Mouse (Mus musculus) erythroblast, adult 5-6 weeks (primary cell): ENCODE measurements around the gene Apc2. TPM values are rescaled to one million over a fixed set of nuclear protein-coding genes. Genes with fewer than 3 reads are reported as not detected.

Experiments used
- ATAC-seq: replicated peaks from 2 replicates; pipeline ENCODE4 v1.8.0; 2016; ENCODE audit warnings: moderate number of reproducible peaks, mild to moderate bottlenecking, moderate TSS enrichment, inconsistent platforms; ENCODE audit not compliant: poor library complexity, low FRiP score, severe bottlenecking
- total RNA-seq, 2 experiments: library from RNA; stranded (forward) in 1 of 2; stranded (reverse) in 1 of 2; fragments of 150-400 nt in 1 of 2; fragments of 200-764, 138-1000 nt in 1 of 2; gene quantifications; 2 replicates each; pipeline versions ENCODE4 v1.2.3 to v1.2.4; 2015 to 2017; ENCODE audit warnings: low replicate concordance in 2 of 2

Apc2 gene
- total RNA-seq, 2 experiments from 2014 or later: 0.09 TPM; not detected in 1

DNA sequence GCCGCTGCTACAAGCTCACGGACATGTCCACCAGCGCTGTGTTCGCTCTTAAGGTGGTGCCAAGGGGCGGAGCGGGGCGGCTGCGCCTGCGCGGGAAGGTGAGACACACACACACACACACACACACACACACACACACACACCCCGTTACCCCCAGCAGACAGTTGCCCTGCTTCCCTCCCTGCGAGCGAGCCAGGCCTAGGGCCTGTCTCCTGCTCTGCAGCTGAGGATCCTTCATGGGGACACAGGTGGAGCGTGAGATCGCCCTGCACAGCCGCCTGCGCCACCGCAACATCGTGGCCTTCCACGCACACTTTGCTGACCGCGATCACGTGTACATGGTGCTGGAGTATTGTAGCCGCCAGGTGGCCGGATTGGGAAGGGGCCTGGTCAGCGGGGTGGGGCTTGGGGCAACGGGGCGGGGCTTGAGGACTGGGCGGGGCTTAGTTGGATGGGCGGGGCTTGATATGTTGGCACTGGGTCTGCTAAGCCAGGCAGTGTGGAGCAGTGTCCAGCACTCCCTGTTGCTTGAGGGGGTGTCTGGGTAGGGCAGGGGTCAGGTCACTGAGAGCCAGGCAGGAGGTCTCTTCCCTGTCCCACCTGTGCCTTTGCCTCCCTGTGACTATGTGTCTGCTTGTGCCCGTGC lies 62.3 kb downstream of the Apc2 start:
- no peak for ATAC-seq

GRCm38 (mm10) chr10:80363734-80364133 lies 68.0 kb downstream of the Apc2 start:
- ATAC-seq: no peak

GRCm38 (mm10) chr10:80365736-80366135 lies 70.0 kb downstream of the Apc2 start:
- no peak for ATAC-seq

Other genes starting within 250 kb of the Apc2 start
- 108 and 169 TPM in 2 replicates for gene Gpx4, start 248.8 kb upstream of the Apc2 start, total RNA-seq (2015; ENCODE audit: low replicate concordance)
- gene Gpx4, start 248.8 kb upstream of the Apc2 start, total RNA-seq (2017; ENCODE audit: low replicate concordance): 96.3 and 123 TPM in 2 replicates
- 9.2 and 12.5 TPM in 2 replicates for gene Sbno2, start 190.4 kb upstream of the Apc2 start, total RNA-seq (2015; ENCODE audit: low replicate concordance)
- gene Sbno2, start 190.4 kb upstream of the Apc2 start, total RNA-seq (2017; ENCODE audit: low replicate concordance): 17.1 and 20.9 TPM in 2 replicates
- gene Stk11, start 180.2 kb upstream of the Apc2 start, total RNA-seq (2015; ENCODE audit: low replicate concordance): 47.7 and 60.0 TPM in 2 replicates
- gene Stk11, start 180.2 kb upstream of the Apc2 start, total RNA-seq (2017; ENCODE audit: low replicate concordance): 152 and 195 TPM in 2 replicates
- gene Atp5d, start 157.3 kb upstream of the Apc2 start, total RNA-seq (2015; ENCODE audit: low replicate concordance): 43.3 and 48.8 TPM in 2 replicates
- 12.1 and 17.3 TPM in 2 replicates for gene Atp5d, start 157.3 kb upstream of the Apc2 start, total RNA-seq (2017; ENCODE audit: low replicate concordance)
- not detected in 2 replicates for gene Cbarp, start 155.1 kb upstream of the Apc2 start, total RNA-seq (2015; ENCODE audit: low replicate concordance)
- not detected in 2 replicates for gene Cbarp, start 155.1 kb upstream of the Apc2 start, total RNA-seq (2017; ENCODE audit: low replicate concordance)
- 5.0 and 7.7 TPM in 2 replicates for gene Midn, start 147.7 kb upstream of the Apc2 start, total RNA-seq (2015; ENCODE audit: low replicate concordance)
- 3.9 and 7.4 TPM in 2 replicates for gene Midn, start 147.7 kb upstream of the Apc2 start, total RNA-seq (2017; ENCODE audit: low replicate concordance)
- gene Cirbp, start 130.0 kb upstream of the Apc2 start, total RNA-seq (2015; ENCODE audit: low replicate concordance): 3.6 and 3.7 TPM in 2 replicates
- gene Cirbp, start 130.0 kb upstream of the Apc2 start, total RNA-seq (2017; ENCODE audit: low replicate concordance): 14.6 and 16.3 TPM in 2 replicates
- gene 1600002K03Rik, start 123.0 kb upstream of the Apc2 start, total RNA-seq (2015; ENCODE audit: low replicate concordance): 7.5 TPM in 1 of 2 replicates, not detected in the other
- gene 1600002K03Rik, start 123.0 kb upstream of the Apc2 start, total RNA-seq (2017; ENCODE audit: low replicate concordance): 5.9 TPM in 1 of 2 replicates, not detected in the other
- gene Efna2, start 116.5 kb upstream of the Apc2 start, total RNA-seq (2015; ENCODE audit: low replicate concordance): not detected in 2 replicates
- not detected in 2 replicates for gene Efna2, start 116.5 kb upstream of the Apc2 start, total RNA-seq (2017; ENCODE audit: low replicate concordance)
- gene Mum1, start 69.5 kb upstream of the Apc2 start, total RNA-seq (2015; ENCODE audit: low replicate concordance): 1.3 and 4.4 TPM in 2 replicates
- 14.7 and 24.0 TPM in 2 replicates for gene Mum1, start 69.5 kb upstream of the Apc2 start, total RNA-seq (2017; ENCODE audit: low replicate concordance)
- 25.7 and 25.9 TPM in 2 replicates for gene Ndufs7, start 46.9 kb upstream of the Apc2 start, total RNA-seq (2015; ENCODE audit: low replicate concordance)
- 13.0 and 14.2 TPM in 2 replicates for gene Ndufs7, start 46.9 kb upstream of the Apc2 start, total RNA-seq (2017; ENCODE audit: low replicate concordance)
- not detected in 2 replicates for gene Gamt, start 35.0 kb upstream of the Apc2 start, total RNA-seq (2015; ENCODE audit: low replicate concordance)
- 0.77 TPM in 1 of 2 replicates, not detected in the other for gene Gamt, start 35.0 kb upstream of the Apc2 start, total RNA-seq (2017; ENCODE audit: low replicate concordance)
- gene Dazap1, start 34.5 kb upstream of the Apc2 start, total RNA-seq (2015; ENCODE audit: low replicate concordance): 13.8 and 17.1 TPM in 2 replicates
- gene Dazap1, start 34.5 kb upstream of the Apc2 start, total RNA-seq (2017; ENCODE audit: low replicate concordance): 29.8 and 35.3 TPM in 2 replicates
- 509 and 541 TPM in 2 replicates for gene Rps15, start 3.5 kb upstream of the Apc2 start, total RNA-seq (2015; ENCODE audit: low replicate concordance)
- gene Rps15, start 3.5 kb upstream of the Apc2 start, total RNA-seq (2017; ENCODE audit: low replicate concordance): 422 and 457 TPM in 2 replicates
- 6.1 and 12.7 TPM in 2 replicates for gene 2310011J03Rik, start 24.6 kb downstream of the Apc2 start, total RNA-seq (2015; ENCODE audit: low replicate concordance)
- gene 2310011J03Rik, start 24.6 kb downstream of the Apc2 start, total RNA-seq (2017; ENCODE audit: low replicate concordance): 3.5 and 3.7 TPM in 2 replicates
- 1.0 TPM in 1 of 2 replicates, not detected in the other for gene Pcsk4, start 33.5 kb downstream of the Apc2 start, total RNA-seq (2015; ENCODE audit: low replicate concordance)
- gene Pcsk4, start 33.5 kb downstream of the Apc2 start, total RNA-seq (2017; ENCODE audit: low replicate concordance): not detected in 2 replicates
- gene Reep6, start 34.0 kb downstream of the Apc2 start, total RNA-seq (2015; ENCODE audit: low replicate concordance): 1.7 and 6.0 TPM in 2 replicates
- 2.0 and 4.5 TPM in 2 replicates for gene Reep6, start 34.0 kb downstream of the Apc2 start, total RNA-seq (2017; ENCODE audit: low replicate concordance)
- gene Adamtsl5, start 52.4 kb downstream of the Apc2 start, total RNA-seq (2015; ENCODE audit: low replicate concordance): 0.21 and 0.77 TPM in 2 replicates
- gene Adamtsl5, start 52.4 kb downstream of the Apc2 start, total RNA-seq (2017; ENCODE audit: low replicate concordance): 0.17 TPM in 1 of 2 replicates, not detected in the other
- not detected in 2 replicates for gene Plk5, start 60.5 kb downstream of the Apc2 start, total RNA-seq (2015; ENCODE audit: low replicate concordance)
- not detected in 2 replicates for gene Plk5, start 60.5 kb downstream of the Apc2 start, total RNA-seq (2017; ENCODE audit: low replicate concordance)
- 1.5 TPM in 1 of 2 replicates, not detected in the other for gene Mex3d, start 91.7 kb downstream of the Apc2 start, total RNA-seq (2015; ENCODE audit: low replicate concordance)
- 0.51 and 0.70 TPM in 2 replicates for gene Mex3d, start 91.7 kb downstream of the Apc2 start, total RNA-seq (2017; ENCODE audit: low replicate concordance)
- 11.9 and 38.4 TPM in 2 replicates for gene Mbd3, start 103.6 kb downstream of the Apc2 start, total RNA-seq (2015; ENCODE audit: low replicate concordance)
- 10.5 and 21.3 TPM in 2 replicates for gene Mbd3, start 103.6 kb downstream of the Apc2 start, total RNA-seq (2017; ENCODE audit: low replicate concordance)
- 38.2 and 42.4 TPM in 2 replicates for gene Uqcr11, start 110.9 kb downstream of the Apc2 start, total RNA-seq (2015; ENCODE audit: low replicate concordance)
- gene Uqcr11, start 110.9 kb downstream of the Apc2 start, total RNA-seq (2017; ENCODE audit: low replicate concordance): 56.0 and 60.8 TPM in 2 replicates
- gene Tcf3, start 137.7 kb downstream of the Apc2 start, total RNA-seq (2015; ENCODE audit: low replicate concordance): 30.7 and 31.1 TPM in 2 replicates
- gene Tcf3, start 137.7 kb downstream of the Apc2 start, total RNA-seq (2017; ENCODE audit: low replicate concordance): 27.9 and 39.6 TPM in 2 replicates
- not detected in 2 replicates for gene Onecut3, start 198.9 kb downstream of the Apc2 start, total RNA-seq (2015; ENCODE audit: low replicate concordance)
- gene Onecut3, start 198.9 kb downstream of the Apc2 start, total RNA-seq (2017; ENCODE audit: low replicate concordance): not detected in 2 replicates
- not detected in 2 replicates for gene Atp8b3, start 243.1 kb downstream of the Apc2 start, total RNA-seq (2015; ENCODE audit: low replicate concordance)
- gene Atp8b3, start 243.1 kb downstream of the Apc2 start, total RNA-seq (2017; ENCODE audit: low replicate concordance): 0.43 TPM in 1 of 2 replicates, not detected in the other